Mouse (Mus musculus) hindbrain, embryonic 13.5 days (tissue): ENCODE measurements around the gene Gm28551. TPM values are rescaled to one million over a fixed set of nuclear protein-coding genes. Genes with fewer than 3 reads are reported as not detected.

ENCODE experiments used
- ATAC-seq: fragments of 200-750 bp; cut with Nextera tagmentation; 2 replicates; pipeline ENCODE4 v1.8.0; 2017; ENCODE audit warnings: moderate TSS enrichment; ENCODE audit not compliant: low FRiP score
- H3K27ac ChIP-seq: fragments of 300-500 bp; sonication (generic); 2 replicates; pipeline ENCODE4 v1.5.1; 2015; ENCODE audit warnings: inconsistent platforms, mild to moderate bottlenecking, moderate library complexity
- H3K27me3 ChIP-seq: fragments of 300-500 bp; sonication (generic); 2 replicates; pipeline ENCODE4 v1.6.1; 2015; ENCODE audit warnings: mild to moderate bottlenecking, inconsistent platforms
- H3K36me3 ChIP-seq: fragments of 300-500 bp; sonication (generic); 2 replicates; pipeline ENCODE4 v1.6.1; 2015; ENCODE audit warnings: mild to moderate bottlenecking, inconsistent platforms
- H3K4me1 ChIP-seq: fragments of 300-500 bp; sonication (generic); replicated peaks from 2 replicates; pipeline ENCODE4 v1.6.1; 2015; ENCODE audit warnings: inconsistent platforms
- H3K4me2 ChIP-seq: fragments of 300-500 bp; sonication (generic); 2 replicates; pipeline ENCODE4 v1.6.1; 2015; ENCODE audit warnings: inconsistent platforms, mild to moderate bottlenecking, moderate library complexity
- H3K4me3 ChIP-seq: fragments of 300-500 bp; sonication (generic); 2 replicates; pipeline ENCODE4 v1.5.1; 2015; ENCODE audit warnings: mild to moderate bottlenecking, inconsistent platforms
- H3K9ac ChIP-seq: fragments of 300-500 bp; sonication (generic); 2 replicates; pipeline ENCODE4 v1.6.1; 2015; ENCODE audit warnings: mild to moderate bottlenecking, inconsistent platforms
- H3K9me3 ChIP-seq: fragments of 300-500 bp; sonication (generic); 2 replicates; pipeline ENCODE4 v1.6.1; 2016; ENCODE audit warnings: inconsistent platforms
- WGBS: fragments of 180-500 bp; shearing (Covaris S2); methylation state at CpG from one replicate; pipeline ENCODE4 v1.1.7; 2015; 5-methylcytosine and 5-hydroxymethylcytosine counted together
- polyA plus RNA-seq: library from polyadenylated mRNA; unstranded; fragments of >200 nt; fragmentation: Nextera tagmentation; extraction: Ambion mirVana; gene quantifications from 2 replicates; pipeline ENCODE4 v1.2.1, GENCODE M21; 2015

Gene Gm28551
- polyA plus RNA-seq, 1 experiment from 2014 or later = 1.8 TPM

- no peaks in the 10 kb centered on the region for H3K27me3 ChIP-seq
- no peak overlapping the region for H3K9ac ChIP-seq
- H3K4me1 ChIP-seq = no peaks in the 10 kb centered on the region
- peaks cover 28% of the 10 kb centered on the region for H3K36me3 ChIP-seq
- no peak overlapping the region for H3K4me3 ChIP-seq
- WGBS = 96% methylated on average over 5 of the region's 5 CpGs
- no peak for ATAC-seq
- H3K4me2 ChIP-seq = no peak overlapping the region
- H3K9me3 ChIP-seq = no peaks in the 10 kb centered on the region
- no peak overlapping the region for H3K27ac ChIP-seq
These were observed 27.5 kb downstream of the Gm28551 start for GRCm38 (mm10) chr1:53324827-53325494.

GRCm38 (mm10) chr1:53324277-53324676, 28.2 kb downstream of the Gm28551 start:
- no peak for ATAC-seq
- Histone ChIP-seq H3K4me2 (no peak overlapping the region), H3K4me1 (no peaks in the 10 kb centered on the region), H3K27me3 (no peaks in the 10 kb centered on the region), H3K9me3 (no peaks in the 10 kb centered on the region), H3K4me3 (no peak overlapping the region), H3K36me3 (peaks cover 29% of the 10 kb centered on the region), H3K9ac (no peak overlapping the region), H3K27ac (no peak overlapping the region)
- WGBS = 93% methylated on average over 1 of the region's 1 CpGs

- Histone ChIP-seq H3K4me3 (no peak overlapping the region), H3K36me3 (peaks cover 33% of the 10 kb centered on the region), H3K27ac (no peak overlapping the region), H3K9ac (no peak overlapping the region), H3K4me2 (no peak overlapping the region), H3K27me3 (no peaks in the 10 kb centered on the region), H3K9me3 (no peaks in the 10 kb centered on the region), H3K4me1 (no peaks in the 10 kb centered on the region)
- WGBS = 96% methylated on average over 5 of the region's 5 CpGs
- ATAC-seq = no peak
These were observed 29.2 kb downstream of the Gm28551 start for GRCm38 (mm10) chr1:53323254-53323653.

GRCm38 (mm10) chr1:53321662-53322344, 30.7 kb downstream of the Gm28551 start:
- Histone ChIP-seq H3K4me2 (no peak overlapping the region), H3K27ac (no peak overlapping the region), H3K36me3 (peaks cover 39% of the 10 kb centered on the region), H3K4me1 (no peaks in the 10 kb centered on the region), H3K4me3 (no peak overlapping the region), H3K27me3 (no peaks in the 10 kb centered on the region), H3K9ac (no peak overlapping the region), H3K9me3 (no peaks in the 10 kb centered on the region)
- no peak for ATAC-seq
- WGBS = 96% methylated on average over 4 of the region's 4 CpGs

GRCm38 (mm10) chr1:53312989-53313967, 39.2 kb downstream of the Gm28551 start, which contains the start of gene Osgepl1:
Gene Osgepl1, plus strand, starts transcription at chr1:53313624.
- H3K27me3 ChIP-seq = no peaks in the 10 kb centered on the region
- peak within 1 kb of the TSS; percentile 65 for H3K4me2 ChIP-seq
- no peaks in the 10 kb centered on the region for H3K9me3 ChIP-seq
- peak within 1 kb of the TSS; percentile 80 for H3K9ac ChIP-seq
- 3% methylated on average over 27 of the region's 27 CpGs for whole genome bisulfite sequencing
- H3K4me1 ChIP-seq = peaks cover 8% of the 10 kb centered on the region
- H3K27ac ChIP-seq = peak within 1 kb of the TSS; percentile 89
- H3K4me3 ChIP-seq = peak within 1 kb of the TSS; percentile 66
- ATAC-seq = peak; percentile 99
- peaks cover 17% of the 10 kb centered on the region for H3K36me3 ChIP-seq

- Histone ChIP-seq H3K27me3 (no peaks in the 10 kb centered on the region), H3K9me3 (no peaks in the 10 kb centered on the region), H3K9ac (no peak overlapping the region), H3K36me3 (peaks cover 2% of the 10 kb centered on the region; the same call in 1 of the 2 replicates), H3K4me2 (no peak overlapping the region), H3K4me1 (peaks cover 10% of the 10 kb centered on the region), H3K27ac (no peak overlapping the region), H3K4me3 (no peak overlapping the region)
- no peak for ATAC-seq
- 88% methylated on average over 4 of the region's 4 CpGs for WGBS
These were observed 52.0 kb downstream of the Gm28551 start for GRCm38 (mm10) chr1:53300506-53300905.

- WGBS = under 1% methylated on average over 65 of the region's 66 CpGs
- H3K4me2 ChIP-seq = peak within 1 kb of the TSS; percentile 66
These were observed 55.7 kb downstream of the Gm28551 start, which contains the start of the genes Pms1, Ormdl1 and Gm28778 for GRCm38 (mm10) chr1:53296581-53297383. Gene Pms1, minus strand, starts transcription at chr1:53297018. Gene Ormdl1, plus strand, starts transcription at chr1:53297095. Gene Gm28778, plus strand, starts transcription at chr1:53297111.

GRCm38 (mm10) chr1:53291197-53291596, 61.3 kb downstream of the Gm28551 start:
- Histone ChIP-seq H3K9me3 (no peaks in the 10 kb centered on the region), H3K4me1 (no peaks in the 10 kb centered on the region), H3K27me3 (no peaks in the 10 kb centered on the region), H3K9ac (no peak overlapping the region), H3K4me3 (no peak overlapping the region), H3K36me3 (no peaks in the 10 kb centered on the region; the same call in 1 of the 2 replicates), H3K4me2 (no peak overlapping the region), H3K27ac (no peak overlapping the region)
- WGBS = 84% methylated on average over 3 of the region's 3 CpGs
- ATAC-seq = no peak

More at GRCm38 (mm10) chr1:53296581-53297383, 55.7 kb downstream of the Gm28551 start, which contains the start of the genes Pms1, Ormdl1 and Gm28778:
- peak within 1 kb of the TSS; percentile 77 for H3K4me3 ChIP-seq
- H3K36me3 ChIP-seq = peaks cover 2% of the 10 kb centered on the region; the same call in 1 of the 2 replicates
- H3K9me3 ChIP-seq = no peaks in the 10 kb centered on the region
- peak within 1 kb of the TSS; percentile 77 for H3K9ac ChIP-seq
- ATAC-seq = peak; percentile 100
- peaks cover 10% of the 10 kb centered on the region for H3K4me1 ChIP-seq
- no peaks in the 10 kb centered on the region for H3K27me3 ChIP-seq
- H3K27ac ChIP-seq = peak within 1 kb of the TSS; percentile 89

Other genes starting within 250 kb of the Gm28551 start
- gene 1700019A02Rik, start 165.0 kb downstream of the Gm28551 start, polyA plus RNA-seq = not detected in 2 replicates
- gene Pms1, start 55.6 kb downstream of the Gm28551 start, polyA plus RNA-seq = 11.1 and 12.2 TPM in 2 replicates
- 61.0 and 61.6 TPM in 2 replicates for gene Ormdl1, start 55.6 kb downstream of the Gm28551 start, polyA plus RNA-seq
- not detected in 2 replicates for gene Gm28778, start 55.6 kb downstream of the Gm28551 start, polyA plus RNA-seq
- 20.7 and 21.4 TPM in 2 replicates for gene Osgepl1, start 39.0 kb downstream of the Gm28551 start, polyA plus RNA-seq
- 4.8 and 14.4 TPM in 2 replicates for gene Asdurf, start within 50 bp of the Gm28551 start, polyA plus RNA-seq
- 63.0 and 64.4 TPM in 2 replicates for gene Asnsd1, start 85 bp upstream of the Gm28551 start, polyA plus RNA-seq